In genomic region chr19:57745579-57745978, GRCm38 (mm10) we compare ENCODE assay signal across 8 mouse cellular contexts.
A peak's percentile ranks its signal among the peaks of the same experiment; 100 is the strongest.
DNase-seq lines count a peak whose midpoint lies in the region.

No protein-coding gene starts in this region.

- DNase-seq in heart, adult 8-10 months (ENCODE audit: low spot score), result peak; percentile 20
- no peak for DNase-seq in heart, postnatal 25 days (ENCODE audit: low spot score)
- DNase-seq in 3T3-L1 (ENCODE audit: low read depth, low spot score) (peak; percentile 78), adipocyte (ENCODE audit: low spot score) (peak; percentile 70)
- peak; percentile 14 for DNase-seq in hindlimb bud, embryonic 11.5 days (ENCODE audit: extremely low spot score, low read depth, low spot score)
- peak; percentile 25 for DNase-seq in lung, postnatal 14 days
- no peak for DNase-seq in thymus, postnatal 4 days
- DNase-seq in adrenal gland, postnatal 4 days (ENCODE audit: low spot score in 2 of 2), result no peak

- intact Hi-C loops in heart, postnatal 25 days (cut with DNase I), result loop anchor here (2.0 to 5.0 kb wide), 3 partner anchors 721 to 812 kb away; no protein-coding TSS in a partner anchor

Comparison
In these comparisons a context has a peak if more than half of its experiments do, and no peak if none do; other contexts are left out.
1. DNase-seq: peak in heart, adult 8-10 months (single experiment), 3T3-L1 (single experiment), adipocyte (single experiment), hindlimb bud, embryonic 11.5 days (single experiment) and lung, postnatal 14 days (single experiment); none in heart, postnatal 25 days (single experiment), thymus, postnatal 4 days (single experiment) and adrenal gland, postnatal 4 days (0 of 2).